Mouse (Mus musculus) T-helper 17 cell (primary cell): Measurements from ENCODE around the gene Selenoo.

Experiments
- in situ Hi-C, 2 experiments: fragments of 300-600 bp; cut with MboI, MseI; formaldehyde crosslinking; loops; 1 replicate in 1 of 2; 2 replicates in 1 of 2; pipeline ENCODE4 v1.15.1; 2025; ENCODE audit warnings: high pct_unique_total_duplicates in 2 of 2

Gene Selenoo

DNA sequence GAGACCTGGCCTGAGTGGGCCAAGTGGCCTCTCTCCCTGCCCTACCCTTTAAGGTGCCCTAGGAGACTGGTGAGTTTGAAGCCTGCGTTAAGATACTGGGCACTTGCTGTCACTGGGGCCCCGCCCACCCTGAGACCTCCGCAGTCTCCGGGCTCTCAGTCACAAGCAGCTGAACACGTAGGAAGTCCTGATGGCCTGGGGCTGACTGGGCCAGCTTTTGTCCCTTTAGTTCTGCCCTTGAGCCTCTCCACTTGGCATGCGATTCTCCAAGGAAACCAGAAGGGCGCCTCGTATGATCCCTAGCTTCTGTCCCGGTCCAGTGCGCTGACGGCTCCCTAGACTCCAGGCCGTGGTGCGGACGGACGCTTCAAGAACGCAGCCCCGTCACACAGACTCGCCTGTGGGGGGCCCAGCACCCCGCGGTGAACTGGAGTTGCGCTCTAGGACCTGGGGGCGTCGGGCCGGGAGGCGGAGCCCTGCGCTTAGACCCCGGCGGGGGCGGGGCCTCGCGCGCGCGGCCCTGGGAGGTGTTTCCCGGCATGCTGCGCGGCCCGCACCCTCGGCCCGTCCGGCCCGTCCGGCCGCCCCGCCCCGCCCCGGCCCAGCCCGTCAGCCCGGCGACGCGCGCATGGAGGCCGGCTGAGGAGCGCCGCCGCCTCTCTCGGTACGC lies 13.3 kb upstream of the Selenoo start:
- in situ Hi-C loops: no loop called here

DNA sequence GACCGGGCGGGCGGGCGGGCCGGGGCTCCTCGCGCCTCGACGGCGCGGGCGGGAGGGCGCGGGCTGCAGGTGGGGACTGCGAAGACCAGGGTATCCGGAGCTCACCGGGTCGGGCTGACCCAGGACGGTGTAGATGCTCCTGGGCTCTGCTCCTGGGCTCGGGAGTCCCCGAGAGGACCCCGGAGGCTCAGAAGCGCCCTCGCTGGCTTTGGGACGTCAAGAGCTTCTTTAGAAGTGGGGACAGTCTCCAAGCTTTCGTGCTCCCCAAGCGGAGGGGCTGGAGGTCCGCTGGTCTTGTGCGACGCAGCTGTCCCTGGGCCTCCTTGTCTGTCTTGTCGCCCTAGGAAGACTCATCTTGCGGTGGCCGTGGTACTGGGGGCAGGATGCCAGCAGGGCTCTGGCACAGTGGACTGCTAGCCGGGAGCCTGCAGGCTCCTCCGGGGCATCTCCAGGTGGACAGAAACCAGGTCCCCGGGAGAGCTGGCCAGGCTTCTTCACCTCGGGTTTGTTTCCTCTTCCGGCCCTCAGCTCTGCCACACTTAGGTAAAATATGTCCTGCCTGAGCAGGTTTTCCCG lies 12.6 kb upstream of the Selenoo start:
- in situ Hi-C loops: no loop called here

- in situ Hi-C loops: no loop called here
Observed at GRCm38 (mm10) chr15:89078208-89078836, 10.6 kb upstream of the Selenoo start.

DNA sequence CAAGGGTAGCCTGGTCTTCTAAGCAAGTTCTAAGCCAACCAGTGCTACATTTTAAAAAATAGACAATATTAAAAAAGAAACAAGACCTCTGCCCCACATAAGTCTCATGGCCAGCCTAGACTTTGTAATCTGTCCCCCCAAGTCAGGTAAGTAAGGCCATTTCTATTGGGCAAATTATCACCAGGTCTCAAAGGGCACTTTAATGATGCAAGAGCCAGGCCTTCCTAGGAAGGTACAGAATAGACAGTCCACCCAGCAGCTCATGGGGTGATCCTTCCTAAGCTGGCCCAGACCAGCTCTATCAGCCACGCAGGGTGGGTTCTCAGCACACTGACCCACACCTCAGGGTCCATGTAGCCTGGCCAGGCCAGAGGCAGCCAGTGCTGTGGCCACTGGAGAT lies 5.0 kb upstream of the Selenoo start:
- in situ Hi-C loops: no loop called here

GRCm38 (mm10) chr15:89084826-89085225 lies 4.1 kb upstream of the Selenoo start:
- in situ Hi-C loops: no loop called here

- in situ Hi-C loops: no loop called here
Observed at GRCm38 (mm10) chr15:89089248-89090051, 566 bp downstream of the Selenoo start.

DNA sequence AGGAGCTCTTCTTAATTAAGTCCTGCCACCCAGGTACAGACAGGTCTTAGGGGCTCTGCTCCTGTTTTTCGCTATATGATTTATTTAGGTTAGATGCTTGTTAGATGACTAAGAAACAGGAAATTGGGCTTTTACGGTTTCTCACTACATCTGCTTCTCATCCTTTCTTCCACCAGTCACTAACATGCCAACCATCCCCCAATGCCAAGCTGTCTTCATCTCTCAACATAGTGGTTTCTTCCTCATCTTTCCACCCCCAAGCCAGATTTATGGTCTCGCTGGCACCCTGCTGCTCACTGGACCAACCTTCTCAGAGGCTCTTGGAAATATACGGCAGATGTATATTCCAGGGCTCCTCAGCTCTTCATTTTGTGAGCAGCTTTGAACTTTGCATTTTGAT lies 1.8 kb downstream of the Selenoo start:
- in situ Hi-C loops: no loop called here

DNA sequence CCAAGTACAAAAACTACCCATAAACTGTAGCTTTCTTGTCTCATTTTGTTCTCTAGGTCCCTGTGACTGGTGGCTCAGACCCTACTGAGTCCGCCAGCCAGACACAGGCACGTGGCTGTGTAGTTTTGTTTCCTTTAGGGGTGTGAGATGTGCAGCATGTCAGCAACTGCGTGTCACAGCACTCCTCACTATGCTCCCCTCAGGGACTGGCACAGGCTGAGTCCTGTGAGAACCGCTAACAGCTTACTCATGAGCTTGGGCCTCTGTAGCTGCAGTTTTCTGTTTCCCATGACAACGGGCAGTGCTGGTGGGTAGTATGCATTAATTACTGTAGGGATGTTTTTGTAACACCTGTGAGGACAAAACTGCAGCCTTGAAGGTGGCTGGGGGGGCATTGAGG lies 3.3 kb downstream of the Selenoo start:
- in situ Hi-C loops: no loop called here

DNA sequence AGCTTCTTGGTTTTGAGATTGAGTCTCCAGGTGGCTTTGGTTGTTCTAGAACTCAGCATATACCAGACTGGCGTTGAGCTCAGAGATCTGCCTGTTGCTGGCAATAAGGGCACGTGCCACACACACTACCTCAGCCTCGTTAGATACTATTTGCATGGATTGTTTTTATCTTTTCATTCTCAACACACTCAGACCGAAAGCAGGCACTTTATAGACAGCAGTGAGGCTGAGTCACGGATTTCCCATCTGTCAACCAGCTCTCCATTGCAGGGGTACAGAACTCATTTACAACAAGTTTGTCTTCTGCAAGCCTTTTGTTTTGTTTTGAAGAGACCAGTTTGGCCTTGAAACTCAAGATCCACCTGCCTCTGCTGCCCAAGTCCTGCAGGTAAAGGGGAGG lies 8.6 kb downstream of the Selenoo start:
- in situ Hi-C loops: no loop called here

DNA sequence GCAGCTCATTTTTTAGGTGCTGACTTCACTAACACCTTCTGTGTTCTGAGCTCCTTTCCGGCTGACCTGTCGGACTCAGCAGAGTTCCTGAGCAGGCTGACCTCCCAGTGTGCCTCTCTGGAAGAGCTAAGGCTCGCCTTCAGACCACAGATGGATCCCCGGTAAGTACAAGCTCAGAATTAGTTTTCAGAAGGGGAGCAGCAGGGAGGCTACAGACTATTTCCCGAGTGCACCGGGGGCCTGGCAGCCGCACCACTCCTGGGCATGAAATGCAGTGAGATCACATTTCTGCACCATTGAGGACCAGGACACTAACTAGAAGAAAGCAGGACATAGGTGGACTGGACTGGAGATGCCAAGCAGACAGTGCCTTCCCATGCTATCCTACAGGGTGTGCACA lies 9.7 kb downstream of the Selenoo start:
- in situ Hi-C loops: no loop called here

DNA sequence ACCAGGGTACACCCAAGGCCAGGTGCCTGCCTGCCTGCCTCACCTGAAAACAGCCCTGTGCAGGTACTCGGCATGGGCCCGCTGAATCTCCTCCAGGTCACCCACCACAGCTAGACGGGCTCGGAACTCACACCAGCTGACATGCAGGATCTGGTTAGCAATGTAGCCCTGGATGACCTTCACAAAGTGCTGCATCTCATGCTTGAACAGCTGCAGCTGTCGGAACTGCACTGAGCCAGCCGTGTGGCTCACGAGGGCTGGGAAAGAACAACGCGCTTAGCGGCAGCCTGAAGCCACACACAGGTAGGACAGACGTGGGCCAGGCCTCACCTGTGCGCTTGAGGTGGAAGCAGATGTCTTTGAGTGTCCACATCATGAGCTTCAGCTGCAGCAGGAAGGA lies 11.9 kb downstream of the Selenoo start:
- in situ Hi-C loops: no loop called here

- in situ Hi-C loops: no loop called here
Observed at GRCm38 (mm10) chr15:89102646-89103045, 13.8 kb downstream of the Selenoo start.

DNA sequence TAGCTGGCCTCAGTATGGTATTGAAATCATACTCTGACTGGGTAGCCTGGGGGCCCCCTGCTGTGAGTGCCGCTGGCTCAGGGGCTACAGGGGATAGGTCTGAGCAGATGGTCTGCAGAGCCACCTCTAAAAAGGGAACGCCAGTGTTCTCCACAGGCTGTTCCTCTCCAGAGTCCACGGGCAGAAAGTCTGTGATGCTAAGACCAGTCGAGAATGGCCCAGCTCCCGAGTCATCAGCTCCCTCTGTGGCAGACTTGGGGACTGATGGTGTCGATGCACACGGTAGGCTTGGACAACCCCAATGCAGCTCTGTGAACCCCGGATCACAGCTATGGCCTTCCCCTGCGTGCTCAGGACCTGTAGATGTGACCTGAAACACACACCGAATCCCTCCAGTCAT lies 15.0 kb downstream of the Selenoo start:
- in situ Hi-C loops: no loop called here

GRCm38 (mm10) chr15:89104425-89104824 lies 15.5 kb downstream of the Selenoo start:
- in situ Hi-C loops: no loop called here

- in situ Hi-C loops: no loop called here
Observed at GRCm38 (mm10) chr15:89106073-89106472, 17.2 kb downstream of the Selenoo start.

DNA sequence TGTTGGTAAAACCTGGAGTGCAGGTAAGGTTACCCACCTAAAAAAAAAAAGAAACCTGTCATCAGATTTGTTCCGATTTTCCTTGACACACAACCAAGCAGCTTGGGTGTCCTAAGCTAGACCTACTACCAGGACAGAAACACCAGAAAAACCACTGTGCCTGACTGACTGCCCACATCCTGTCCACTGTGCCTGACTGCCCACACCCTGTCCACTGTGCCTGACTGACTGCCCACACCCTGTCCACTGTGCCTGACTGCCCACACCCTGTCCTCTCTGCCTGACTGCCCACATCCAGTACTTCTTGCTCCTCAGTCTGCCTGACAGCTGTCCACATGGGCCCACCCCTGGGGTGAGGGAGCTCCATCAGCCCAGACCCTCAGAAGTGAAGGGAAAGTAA lies 18.1 kb downstream of the Selenoo start:
- in situ Hi-C loops: no loop called here

DNA sequence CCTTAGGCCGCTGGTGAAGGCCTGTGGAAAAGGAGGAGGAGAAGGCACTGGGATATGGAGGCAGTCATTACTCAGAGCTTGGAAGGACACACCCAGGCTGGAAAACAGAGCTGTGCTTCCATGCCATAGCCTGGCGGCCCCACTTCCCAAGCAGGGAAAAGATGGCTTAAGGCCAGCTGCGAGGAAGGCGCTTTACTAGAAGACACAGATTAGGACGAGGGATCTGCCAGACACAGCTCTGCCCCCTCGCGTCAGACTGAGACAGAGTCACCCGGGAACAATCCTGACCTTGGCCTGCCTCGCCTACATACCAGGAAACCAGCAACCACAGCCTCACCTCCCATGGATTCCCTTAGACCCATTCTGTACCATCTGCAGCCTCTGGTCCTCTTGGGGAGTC lies 21.3 kb downstream of the Selenoo start:
- in situ Hi-C loops: no loop called here

DNA sequence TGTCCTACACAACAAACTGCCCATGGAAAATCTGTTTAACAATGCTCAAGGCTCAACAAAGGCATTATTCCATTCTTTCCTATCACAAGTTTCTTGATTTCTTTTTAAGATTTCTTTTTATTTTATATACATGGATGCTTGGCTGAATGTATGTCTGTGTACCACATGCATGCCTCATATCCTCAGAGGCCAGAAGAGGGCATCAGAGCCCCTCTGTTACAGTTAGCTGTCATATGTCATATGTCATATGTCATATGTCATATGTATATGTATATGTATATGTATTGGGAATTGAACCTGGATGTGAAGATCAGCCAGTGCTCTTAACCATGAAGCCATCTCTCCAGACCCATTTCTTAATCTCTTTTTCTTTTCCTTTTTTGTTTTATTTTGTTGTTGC lies 29.1 kb downstream of the Selenoo start:
- in situ Hi-C loops: no loop called here

GRCm38 (mm10) chr15:89122649-89123366 lies 33.9 kb downstream of the Selenoo start, which contains the start of gene Tubgcp6:
TSS of gene Tubgcp6 (minus strand) at chr15:89123112.
- in situ Hi-C loops: no loop called here

DNA sequence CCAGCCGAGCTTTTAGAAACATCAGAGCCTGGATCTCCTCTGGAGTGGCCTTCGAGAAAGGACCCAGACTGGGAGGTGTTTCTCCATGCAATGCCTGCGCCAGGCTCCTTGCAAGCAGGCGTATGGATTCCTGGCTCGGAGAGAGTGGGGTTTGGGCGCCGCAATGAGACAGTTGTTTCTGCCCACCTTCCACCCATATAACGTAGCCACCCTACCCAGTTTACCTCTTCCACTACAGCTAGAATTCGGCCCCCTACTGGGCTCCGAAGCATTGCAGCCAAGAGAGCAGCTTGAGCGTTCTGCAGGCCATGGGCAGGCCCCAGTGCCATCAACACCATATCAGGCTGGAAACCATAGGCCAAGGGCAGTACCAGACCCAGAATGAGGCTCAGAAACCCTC lies 34.7 kb downstream of the Selenoo start:
- in situ Hi-C loops: no loop called here

DNA sequence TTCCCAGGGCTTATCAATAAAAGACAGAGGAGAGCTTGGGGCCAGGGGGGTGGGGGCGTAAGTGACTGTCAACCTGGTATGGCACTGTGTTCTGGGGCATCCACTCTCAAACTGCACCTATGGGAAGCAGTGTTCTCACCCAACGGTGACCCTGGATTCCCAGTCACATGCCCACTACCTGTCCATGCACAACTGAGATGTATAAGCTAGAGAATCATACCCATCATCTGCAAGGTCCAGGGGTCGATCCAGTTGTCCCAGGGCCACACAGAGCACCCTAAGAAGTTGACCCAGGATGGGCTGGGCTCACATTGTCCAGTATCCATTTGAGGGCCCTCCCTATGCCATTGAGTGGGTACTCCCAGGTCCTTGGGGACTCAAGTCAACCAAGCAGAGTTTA lies 35.4 kb downstream of the Selenoo start:
- in situ Hi-C loops: no loop called here

DNA sequence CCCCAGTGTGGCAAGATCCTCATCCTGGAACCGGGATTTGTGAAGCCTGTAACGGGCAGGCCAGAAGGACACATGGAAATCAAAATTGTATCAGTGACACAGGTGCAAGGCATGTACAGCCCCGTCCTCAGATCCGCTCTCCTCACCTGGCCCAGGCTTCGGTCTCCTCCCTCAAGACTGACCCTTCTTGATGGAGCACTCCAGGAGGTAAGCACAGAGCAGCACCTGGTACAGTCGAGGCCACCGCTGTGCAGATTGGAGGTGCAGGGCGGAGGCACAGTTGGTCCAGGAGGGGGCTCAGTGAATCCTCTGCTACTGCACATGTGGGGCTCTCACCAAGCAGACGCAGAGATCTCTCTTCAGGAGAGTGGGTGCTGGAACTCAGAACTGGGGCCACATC lies 36.5 kb downstream of the Selenoo start:
- in situ Hi-C loops: loop anchor here in 1 of 2 experiments (5.0 kb wide), 1 partner anchor 87 kb away; the partner anchor contains the start of gene Ppp6r2
